Mouse (Mus musculus): Measurements from ENCODE around the gene Tmed2.
"Not testable (repeated sequence)": the region's sequence is repeated elsewhere in the genome, so short reads cannot be mapped to it uniquely, and the experiment has no call there.

GRCm38 (mm10) chr5:124500037-124500436 is 40.5 kb upstream of the Tmed2 start:
- not testable (repeated sequence) for TF ChIP-seq CTCF (IDR thresholded peaks at IDR 0.05; ENCODE audit: low read depth, low read length); EP300 (IDR thresholded peaks at IDR 0.05; ENCODE audit: insufficient read depth, low read depth, low read length)

Data from ES-Bruce4 (cell line).